Mouse (Mus musculus) MEL (cell line): ENCODE measurements at regions not wholly inside any gene's neighbourhood (a gene's known extent, or its start where the extent isn't known, plus 50 kb on each side); places are given as distances from the start of the nearest gene placed in this dataset.

ENCODE experiments used
- EP300 ChIP-seq, 2 experiments: IDR thresholded peaks; 2 replicates each; pipeline ENCODE4 v1.6.1; 2011; ENCODE audit warnings: improper control_type of control experiment in 2 of 2, low read length in 2 of 2, low read depth in 1 of 2, mild to moderate bottlenecking in 1 of 2
- GATA1 ChIP-seq: IDR thresholded peaks from 2 replicates; pipeline ENCODE4 v1.6.1; 2011; ENCODE audit warnings: low read depth, low read length, improper control_type of control experiment
- ZC3H11A ChIP-seq: IDR thresholded peaks from 2 replicates; pipeline ENCODE4 v1.6.1; 2012; ENCODE audit warnings: low read depth, mild to moderate bottlenecking, inconsistent platforms, low read length, improper control_type of control experiment

DNA sequence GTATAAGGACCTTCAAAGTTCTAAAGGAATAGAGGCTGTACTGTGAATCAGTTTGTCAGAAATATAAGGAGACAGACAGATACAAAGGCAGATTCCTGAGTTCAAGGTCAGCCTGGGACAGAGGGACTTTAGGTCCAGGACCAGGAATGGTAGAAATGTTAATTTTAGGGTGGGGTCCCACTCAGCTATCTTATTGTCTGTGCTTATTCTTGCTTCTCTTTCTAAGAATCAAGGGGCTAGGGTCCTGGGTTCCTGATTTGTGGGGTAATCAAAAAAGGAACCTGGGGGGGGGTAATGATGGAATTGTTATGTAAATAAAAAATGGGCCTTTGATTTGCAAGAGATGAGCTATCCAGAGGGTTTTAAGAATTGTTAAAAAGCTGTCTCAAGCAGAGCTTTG is 71.7 kb upstream of the Fshr start:
- TF ChIP-seq EP300 (IDR thresholded peaks at IDR 0.05; ENCODE audit: low read depth in 1 of 2, low read length in 2 of 2) (no peak), ZC3H11A (no peak), GATA1 (no peak)
